Mouse (Mus musculus): ENCODE measurements around the gene Kif5c.

DNA sequence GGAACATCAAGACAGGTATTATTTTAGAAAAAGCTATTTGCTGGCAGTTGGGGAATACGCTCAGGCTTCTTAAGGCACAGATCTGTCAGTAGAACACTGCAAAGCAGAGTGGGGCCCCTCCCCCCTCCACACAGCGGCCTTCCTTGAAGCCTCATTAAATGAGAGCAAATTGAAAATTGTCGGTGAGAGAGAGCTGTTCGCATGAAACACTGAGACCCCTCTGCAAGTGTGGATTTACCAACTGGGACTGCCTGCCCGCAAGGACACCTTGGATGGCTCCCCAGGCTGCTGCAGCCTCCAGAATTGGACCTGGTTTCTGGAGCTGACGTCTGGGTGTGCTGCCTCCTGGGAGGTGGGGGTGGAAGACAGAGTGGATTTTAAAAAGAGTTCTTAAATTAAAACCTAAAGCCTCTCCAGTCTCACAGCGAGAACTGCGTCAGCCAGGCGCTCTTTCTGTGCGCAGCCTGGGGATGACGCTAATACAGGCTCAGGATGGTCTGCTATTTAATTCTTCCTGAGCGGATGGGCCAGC, 46.9 kb upstream of the Kif5c start:
- TF ChIP-seq TAL1 (IDR thresholded peaks at IDR 0.05; ENCODE audit: low read length): no peak
- no peak for TF ChIP-seq GATA1 (IDR thresholded peaks at IDR 0.05; ENCODE audit: low read length)

All from erythroblast, embryonic 14.5 days (primary cell).